Mouse (Mus musculus) heart, adult 2 months (tissue): Measurements from ENCODE around the gene Gm10134.

Source experiments
- CTCF ChIP-seq: fragments of 200-600 bp; IDR thresholded peaks from 2 replicates; pipeline ENCODE4 v1.8.1; 2022; ENCODE audit warnings: antibody characterized with exemption, mild to moderate bottlenecking, moderate library complexity
- POLR2A ChIP-seq: fragments of 200-500 bp; IDR thresholded peaks from 2 replicates; pipeline ENCODE4 v1.6.1; 2011; ENCODE audit warnings: mild to moderate bottlenecking, low read depth, low read length, control low read depth; ENCODE audit not compliant: insufficient read depth

- TF ChIP-seq POLR2A, result no peak
- no peak for TF ChIP-seq CTCF
Observed at GRCm38 (mm10) chr2:28465836-28466518, 39.9 kb upstream of the Gm10134 start, which contains the start of gene 1700007K13Rik.
